Mouse (Mus musculus) layer of hippocampus, adult 9-11 months (tissue): ENCODE results near the gene Phtf2.
"Not testable (repeated sequence)": the region's sequence is repeated elsewhere in the genome, so short reads cannot be mapped to it uniquely, and the experiment has no call there.

Source experiments
- DNase-seq: peaks from one replicate; pipeline ENCODE4 v3.0.0; 2022

The Phtf2 gene

GRCm38 (mm10) chr5:20762441-20762840, 119.5 kb downstream of the Phtf2 start:
- not testable (repeated sequence) for DNase-seq

GRCm38 (mm10) chr5:20760368-20761162, 121.4 kb downstream of the Phtf2 start:
- no peak for DNase-seq

GRCm38 (mm10) chr5:20759771-20760170, 122.2 kb downstream of the Phtf2 start:
- no peak for DNase-seq

- DNase-seq, result no peak
Observed at GRCm38 (mm10) chr5:20753963-20754362, 128.0 kb downstream of the Phtf2 start.

GRCm38 (mm10) chr5:20753096-20753495, 128.8 kb downstream of the Phtf2 start:
- DNase-seq, result no peak

- no peak for DNase-seq
Observed at GRCm38 (mm10) chr5:20751696-20752095, 130.2 kb downstream of the Phtf2 start.

GRCm38 (mm10) chr5:20751000-20751399, 130.9 kb downstream of the Phtf2 start:
- DNase-seq, result no peak

- no peak for DNase-seq
Observed at GRCm38 (mm10) chr5:20749535-20749934, 132.4 kb downstream of the Phtf2 start.

- no peak for DNase-seq
Observed at GRCm38 (mm10) chr5:20748856-20749255, 133.1 kb downstream of the Phtf2 start.

- no peak for DNase-seq
Observed at GRCm38 (mm10) chr5:20748142-20748541, 133.8 kb downstream of the Phtf2 start.

- DNase-seq, result no peak
Observed at GRCm38 (mm10) chr5:20741936-20742335, 140.0 kb downstream of the Phtf2 start.

GRCm38 (mm10) chr5:20741193-20741592, 140.7 kb downstream of the Phtf2 start:
- no peak for DNase-seq

GRCm38 (mm10) chr5:20738795-20739194, 143.1 kb downstream of the Phtf2 start:
- no peak for DNase-seq

GRCm38 (mm10) chr5:20723226-20723625, 158.7 kb downstream of the Phtf2 start:
- DNase-seq, result not testable (repeated sequence)

- DNase-seq, result no peak
Observed at GRCm38 (mm10) chr5:20720201-20720900, 161.6 kb downstream of the Phtf2 start.

GRCm38 (mm10) chr5:20715980-20716379, 165.9 kb downstream of the Phtf2 start:
- DNase-seq, result not testable (repeated sequence)

GRCm38 (mm10) chr5:20714619-20715018, 167.3 kb downstream of the Phtf2 start:
- DNase-seq, result not testable (repeated sequence)

GRCm38 (mm10) chr5:20710845-20711244, 171.1 kb downstream of the Phtf2 start:
- DNase-seq, result not testable (repeated sequence)
